Mouse (Mus musculus) liver, adult 2 months (tissue): ENCODE data around the gene Cib4.

Experiments used
- CTCF ChIP-seq: fragments of 200-500 bp; IDR thresholded peaks from 2 replicates; pipeline ENCODE4 v1.5.1; 2011; ENCODE audit warnings: low read depth, low read length, control low read depth
- POLR2A ChIP-seq: fragments of 200-500 bp; IDR thresholded peaks from 2 replicates; pipeline ENCODE4 v1.6.1; 2011; ENCODE audit warnings: low read length, control low read depth; ENCODE audit not compliant: insufficient read depth; ENCODE audit errors: extremely low read depth

- no peak for TF ChIP-seq POLR2A
- no peak for TF ChIP-seq CTCF
Measured at GRCm38 (mm10) chr5:30495288-30495687, 50.3 kb downstream of the Cib4 start.
